Mouse (Mus musculus) embryonic facial prominence, embryonic 14.5 days (tissue): ENCODE results near the gene Ddx6. TPM values are rescaled to one million over a fixed set of nuclear protein-coding genes. Genes with fewer than 3 reads are reported as not detected.
"Not testable (repeated sequence)": the region's sequence is repeated elsewhere in the genome, so short reads cannot be mapped to it uniquely, and the experiment has no call there.

ENCODE experiments used
- ATAC-seq: fragments of 200-750 bp; cut with Nextera tagmentation; 2 replicates; pipeline ENCODE4 v1.8.0; 2017; ENCODE audit warnings: low read depth, moderate number of reproducible peaks, moderate TSS enrichment
- DNase-seq: peaks from one replicate; pipeline ENCODE4 v3.0.0-alpha.2; 2015; ENCODE audit warnings: low spot score
- H3K27ac ChIP-seq: fragments of 300-500 bp; sonication (generic); replicated peaks from 2 replicates; pipeline ENCODE4 v1.5.1; 2014; ENCODE audit warnings: low read depth, mild to moderate bottlenecking, low read length, moderate library complexity
- H3K27me3 ChIP-seq: fragments of 300-500 bp; sonication (generic); replicated peaks from 2 replicates; pipeline ENCODE4 v1.6.1; 2014; ENCODE audit warnings: low read length; ENCODE audit not compliant: control insufficient read depth, insufficient read depth
- H3K36me3 ChIP-seq: fragments of 300-500 bp; sonication (generic); 2 replicates; pipeline ENCODE4 v1.6.1; 2014; ENCODE audit warnings: low read length, mixed read lengths; ENCODE audit not compliant: control insufficient read depth, insufficient read depth
- H3K4me1 ChIP-seq: fragments of 300-500 bp; sonication (generic); 2 replicates; pipeline ENCODE4 v1.6.1; 2014; ENCODE audit warnings: antibody characterized with exemption, low read length; ENCODE audit not compliant: control insufficient read depth, insufficient read depth
- H3K4me2 ChIP-seq: fragments of 300-500 bp; sonication (generic); 2 replicates; pipeline ENCODE4 v1.6.1; 2014; ENCODE audit warnings: low read depth, mild to moderate bottlenecking, low read length, moderate library complexity, mixed read lengths
- H3K4me3 ChIP-seq: fragments of 300-500 bp; sonication (generic); 2 replicates; pipeline ENCODE4 v1.5.1; 2014; ENCODE audit warnings: low read depth, mild to moderate bottlenecking, low read length
- H3K9ac ChIP-seq: fragments of 300-500 bp; sonication (generic); 2 replicates; pipeline ENCODE4 v1.6.1; 2014; ENCODE audit warnings: low read depth, mild to moderate bottlenecking, low read length, moderate library complexity, mixed read lengths
- H3K9me3 ChIP-seq: fragments of 300-500 bp; sonication (generic); 2 replicates; pipeline ENCODE4 v1.6.1; 2016; ENCODE audit warnings: low read length; ENCODE audit not compliant: control insufficient read depth
- WGBS: fragments of 180-500 bp; shearing (Covaris S2); extraction: QIAGEN DNeasy Blood & Tissue Kit; methylation state at CpG from one replicate; pipeline ENCODE4 v1.1.7; 2014; 5-methylcytosine and 5-hydroxymethylcytosine counted together
- polyA plus RNA-seq: library from polyadenylated mRNA; unstranded; fragments of >200 nt; fragmentation: Nextera tagmentation; extraction: Ambion mirVana; gene quantifications from 2 replicates; pipeline ENCODE4 v1.2.1, GENCODE M21; 2014

The Ddx6 gene
- polyA plus RNA-seq, 1 experiment from 2014 or later = 16.1 TPM

DNA sequence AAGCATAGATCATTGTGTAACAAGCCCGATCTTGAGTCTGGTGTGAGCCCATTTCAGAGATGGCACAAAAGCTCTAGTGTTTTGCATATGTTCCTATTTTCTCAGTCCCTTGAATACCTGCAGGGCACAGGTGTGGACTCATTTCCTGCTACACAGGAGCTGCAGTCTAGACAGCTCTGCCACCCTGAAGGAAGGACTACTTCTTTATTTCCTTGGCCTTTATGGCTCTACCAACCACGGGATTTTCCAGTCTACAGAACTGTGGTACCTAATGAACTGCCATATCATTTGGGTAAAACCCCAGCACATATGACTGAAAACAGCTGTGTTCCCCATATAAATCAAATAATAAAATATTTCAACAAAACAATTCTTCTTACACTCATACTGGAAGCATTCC is 29.6 kb upstream of the Ddx6 start:
- no peak overlapping the region for H3K4me2 ChIP-seq

DNA sequence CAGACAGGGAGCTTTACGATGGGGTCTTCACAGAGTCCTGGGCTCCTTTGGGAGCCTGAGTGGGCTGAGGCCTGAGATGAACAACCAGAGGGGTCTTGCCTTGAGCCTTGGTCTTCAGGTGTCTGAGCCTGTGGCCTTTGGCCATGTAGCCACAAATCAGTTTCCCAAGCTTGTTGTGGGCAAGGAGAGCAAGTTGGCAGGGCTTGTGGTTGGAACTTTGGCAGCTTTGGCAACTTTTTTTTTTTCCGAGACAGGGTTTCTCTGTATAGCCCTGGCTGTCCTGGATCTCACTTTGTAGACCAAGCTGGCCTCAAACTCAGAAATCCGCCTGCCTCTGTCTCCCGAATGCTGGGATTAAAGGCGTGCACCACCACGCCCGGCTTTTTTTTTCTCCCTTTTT is 28.6 kb upstream of the Ddx6 start:
- H3K27ac ChIP-seq, ATAC-seq: not testable (repeated sequence)
- 90% methylated on average over 7 of the region's 7 CpGs for WGBS

More for the DNA sequence above, 29.6 kb upstream of the Ddx6 start:
- Histone ChIP-seq H3K9me3 (no peaks in the 10 kb centered on the region), H3K36me3 (no peaks in the 10 kb centered on the region), H3K27ac (no peak overlapping the region), H3K4me1 (no peaks in the 10 kb centered on the region), H3K27me3 (no peaks in the 10 kb centered on the region), H3K9ac (no peak overlapping the region), H3K4me3 (no peak overlapping the region)
- DNase-seq = no peak
- 78% methylated on average over 2 of the region's 2 CpGs for WGBS
- ATAC-seq = no peak

DNA sequence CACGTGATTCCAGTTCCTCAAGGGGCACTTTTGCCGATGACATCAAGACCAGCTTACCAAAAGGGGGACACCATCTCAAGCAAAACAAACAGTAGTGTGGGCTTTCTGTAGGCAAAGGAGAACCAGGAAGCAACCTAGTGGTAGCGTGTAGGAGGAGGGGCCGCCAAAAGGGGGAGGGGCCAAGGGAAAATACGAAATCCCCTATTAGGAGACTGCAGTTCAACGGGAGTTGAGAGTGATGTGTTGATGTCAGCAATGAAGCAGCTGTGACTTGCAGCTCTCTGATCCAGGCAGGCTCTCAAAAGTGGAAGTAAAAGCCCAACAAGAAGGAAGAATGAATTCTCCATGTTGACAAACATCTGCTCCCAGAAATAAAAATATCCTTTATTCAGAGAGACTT is 25.3 kb upstream of the Ddx6 start:
- Histone ChIP-seq H3K4me1 (no peaks in the 10 kb centered on the region), H3K4me3 (no peak overlapping the region), H3K9me3 (0 out of 2 replicates have a peak, but pooled peaks cover 6% of the 10 kb centered on the region), H3K27me3 (no peaks in the 10 kb centered on the region), H3K36me3 (no peaks in the 10 kb centered on the region), H3K4me2 (peak overlapping the region; percentile 23; the same call in 1 of the 2 replicates), H3K27ac (no peak overlapping the region), H3K9ac (no peak overlapping the region)
- no peak for ATAC-seq
- DNase-seq = no peak
- WGBS = 37% methylated on average over 6 of the region's 6 CpGs

More for the DNA sequence above, 28.6 kb upstream of the Ddx6 start:
- H3K9ac ChIP-seq, DNase-seq, H3K4me2 ChIP-seq, H3K36me3 ChIP-seq, H3K4me1 ChIP-seq, H3K9me3 ChIP-seq, H3K4me3 ChIP-seq, H3K27me3 ChIP-seq: not testable (repeated sequence)

DNA sequence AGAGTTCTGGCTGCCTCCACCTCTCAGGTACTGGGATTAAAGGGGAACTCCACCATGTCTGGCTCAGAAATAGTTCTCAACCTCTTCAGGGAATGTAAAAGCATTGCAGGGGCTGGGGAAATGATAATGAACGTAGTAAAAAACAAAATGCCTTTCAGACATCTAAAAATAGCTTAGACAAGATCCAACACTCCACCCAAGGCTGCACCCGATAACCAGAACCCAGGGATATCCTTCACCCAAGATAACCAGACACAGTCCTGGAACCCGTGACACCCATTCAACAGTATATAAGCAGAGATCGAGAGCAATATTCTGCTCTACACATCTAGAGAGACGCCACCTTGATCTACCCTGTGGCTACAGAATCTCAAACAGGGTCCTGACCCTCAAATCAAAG is 24.6 kb upstream of the Ddx6 start:
- H3K9ac ChIP-seq = no peak overlapping the region
- H3K4me2 ChIP-seq = no peak overlapping the region
- H3K36me3 ChIP-seq = no peaks in the 10 kb centered on the region
- no peaks in the 10 kb centered on the region for H3K27me3 ChIP-seq
- no peak overlapping the region for H3K27ac ChIP-seq
- ATAC-seq (no peak), DNase-seq (no peak)
- H3K4me1 ChIP-seq = no peaks in the 10 kb centered on the region
- no peak overlapping the region for H3K4me3 ChIP-seq
- 88% methylated on average over 5 of the region's 5 CpGs for WGBS
- 0 out of 2 replicates have a peak, but pooled peaks cover 6% of the 10 kb centered on the region for H3K9me3 ChIP-seq

GRCm38 (mm10) chr9:44581423-44581822 is 23.3 kb upstream of the Ddx6 start:
- Histone ChIP-seq H3K4me1 (no peaks in the 10 kb centered on the region), H3K36me3 (no peaks in the 10 kb centered on the region), H3K9ac (no peak overlapping the region), H3K9me3 (0 out of 2 replicates have a peak, but pooled peaks cover 6% of the 10 kb centered on the region), H3K27me3 (no peaks in the 10 kb centered on the region), H3K4me3 (no peak overlapping the region), H3K4me2 (no peak overlapping the region), H3K27ac (no peak overlapping the region)
- ATAC-seq (no peak), DNase-seq (no peak)
- 45% methylated on average over 3 of the region's 3 CpGs for WGBS

- Histone ChIP-seq H3K4me1 (no peaks in the 10 kb centered on the region), H3K4me3 (no peak overlapping the region), H3K27ac (no peak overlapping the region), H3K36me3 (no peaks in the 10 kb centered on the region), H3K4me2 (no peak overlapping the region), H3K27me3 (no peaks in the 10 kb centered on the region), H3K9ac (no peak overlapping the region), H3K9me3 (0 out of 2 replicates have a peak, but pooled peaks cover 6% of the 10 kb centered on the region)
- peak; percentile 24 for DNase-seq
- ATAC-seq = no peak
- WGBS = 80% methylated on average over 16 of the region's 16 CpGs
Observed at GRCm38 (mm10) chr9:44582390-44582789, 22.3 kb upstream of the Ddx6 start.

DNA sequence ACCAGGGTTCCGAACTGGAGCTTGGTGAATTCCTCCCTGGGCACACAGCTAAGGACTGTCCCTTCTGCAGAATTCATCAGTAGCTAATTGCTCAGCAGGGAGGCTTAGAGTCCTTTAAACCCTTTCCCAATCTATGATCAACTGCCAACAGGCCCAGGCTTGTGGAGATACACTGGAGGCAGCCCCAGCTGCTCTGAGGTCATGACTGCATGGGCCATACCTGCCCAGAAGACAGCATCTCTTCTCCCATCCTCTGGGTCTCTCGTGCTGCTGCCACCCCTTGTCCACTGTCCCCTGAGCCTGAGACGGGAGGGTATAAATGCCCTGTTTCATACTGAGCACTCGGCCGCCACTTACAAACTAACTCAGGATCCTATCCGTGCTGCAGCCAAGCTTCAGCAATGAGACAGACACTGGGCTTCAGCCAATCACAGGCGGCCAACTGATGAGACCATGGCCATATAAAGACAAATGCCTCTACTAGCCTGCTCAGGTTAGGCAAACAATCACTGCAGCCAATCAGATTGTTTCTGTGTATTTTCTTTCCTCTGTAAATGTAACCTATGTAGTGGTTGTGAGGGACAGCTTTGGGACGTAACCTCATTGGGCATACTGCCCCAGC is 17.9 kb upstream of the Ddx6 start:
- Histone ChIP-seq H3K4me2 (no peak overlapping the region), H3K27ac (no peak overlapping the region), H3K27me3 (no peaks in the 10 kb centered on the region), H3K9ac (no peak overlapping the region), H3K9me3 (0 out of 2 replicates have a peak, but pooled peaks cover 6% of the 10 kb centered on the region), H3K4me1 (no peaks in the 10 kb centered on the region), H3K4me3 (no peak overlapping the region), H3K36me3 (no peaks in the 10 kb centered on the region)
- DNase-seq (no peak), ATAC-seq (no peak)
- 56% methylated on average over 7 of the region's 8 CpGs for WGBS

- H3K9ac ChIP-seq = no peak overlapping the region
- no peaks in the 10 kb centered on the region for H3K4me1 ChIP-seq
- no peak overlapping the region for H3K4me3 ChIP-seq
- H3K27me3 ChIP-seq = no peaks in the 10 kb centered on the region
- ATAC-seq = no peak
- H3K9me3 ChIP-seq = 0 out of 2 replicates have a peak, but pooled peaks cover 6% of the 10 kb centered on the region
- DNase-seq = no peak
- no peak overlapping the region for H3K27ac ChIP-seq
- no peak overlapping the region for H3K4me2 ChIP-seq
- WGBS = 84% methylated on average over 9 of the region's 9 CpGs
- H3K36me3 ChIP-seq = no peaks in the 10 kb centered on the region
Observed at GRCm38 (mm10) chr9:44587262-44588160, 17.2 kb upstream of the Ddx6 start.
